Mouse (Mus musculus) kidney, adult 2 months (tissue): Measurements from ENCODE around the gene Ttc19.
"Not testable (repeated sequence)": the region's sequence is repeated elsewhere in the genome, so short reads cannot be mapped to it uniquely, and the experiment has no call there.

Source experiments
- CTCF ChIP-seq: fragments of 200-500 bp; conservative IDR thresholded peaks from 2 replicates; pipeline ENCODE4 v1.5.1; 2011; ENCODE audit warnings: low read depth, mild to moderate bottlenecking, control low read depth, low read length, moderate library complexity, mixed read lengths; ENCODE audit not compliant: insufficient read depth, insufficient read length
- POLR2A ChIP-seq: fragments of 200-500 bp; IDR thresholded peaks from one replicate; pipeline ENCODE4 v1.6.1; 2011; ENCODE audit warnings: low read depth, low read length, control low read depth

DNA sequence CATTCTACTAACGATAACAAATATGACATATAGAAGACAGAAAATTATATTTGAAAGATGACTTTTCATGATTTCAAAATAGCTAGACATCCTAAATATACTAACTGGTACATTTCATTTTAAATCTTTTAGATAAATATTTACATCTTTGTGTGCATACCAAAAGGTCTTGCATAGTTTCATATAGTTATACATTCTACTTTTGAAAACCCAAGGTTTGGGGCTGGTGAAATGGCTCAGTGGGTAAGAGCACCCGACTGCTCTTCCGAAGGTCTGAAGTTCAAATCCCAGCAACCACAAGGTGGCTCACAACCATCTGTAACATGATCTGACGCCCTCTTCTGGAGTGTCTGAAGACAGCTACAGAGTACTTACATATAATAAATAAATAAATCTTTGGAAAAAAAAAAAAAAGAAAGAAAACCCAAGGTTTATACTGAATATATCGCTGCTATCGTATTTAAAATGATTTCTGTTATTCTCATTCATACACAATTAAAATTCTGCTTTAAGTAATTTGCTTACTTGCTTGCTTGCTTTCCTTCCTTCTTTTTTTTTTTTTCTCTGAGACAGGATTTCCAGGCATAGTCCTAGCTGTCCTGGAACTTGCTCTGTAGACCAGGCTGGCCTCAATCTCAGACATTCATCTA lies 96.1 kb downstream of the Ttc19 start:
- TF ChIP-seq CTCF, POLR2A: not testable (repeated sequence)
